10 mouse cellular contexts compared by ENCODE assay signal in genomic region chr19:24571756-24572181, GRCm38 (mm10). TPM values are rescaled to one million over a fixed set of nuclear protein-coding genes. Genes with fewer than 3 reads are reported as not detected.
DNase-seq lines count a peak whose midpoint lies in the region; ATAC-seq and TF ChIP-seq lines count a peak whose summit lies in the region.
"Had no signal": no experiment of that assay in that cellular context is flagged by ENCODE, and none has a peak within 500 bp of the region (broad histone marks: within the 10 kb centered on the region; RNA-seq: fewer than 3 reads in every experiment).

No protein-coding gene starts in this region.

- no peak overlapping the region for H3K4me2 ChIP-seq in CH12.LX (ENCODE audit: insufficient read depth, low read depth, poor library complexity, severe bottlenecking)
- H3K4me2 ChIP-seq in heart, embryonic 12.5 days, result no peak overlapping the region
- no peak overlapping the region for H3K4me2 ChIP-seq in lung, embryonic 16.5 days (ENCODE audit: low read depth, low read length)

- H3K27me3 ChIP-seq in CH12.LX (replicated peaks), result no peaks in the 10 kb centered on the region
- 0 out of 2 replicates have a peak, but pooled peaks cover 3% of the 10 kb centered on the region for H3K27me3 ChIP-seq in heart, embryonic 12.5 days (replicated peaks)
- no peaks in the 10 kb centered on the region for H3K27me3 ChIP-seq in lung, embryonic 16.5 days (ENCODE audit: control insufficient read depth, insufficient read depth, low read depth, low read length)

- in situ Hi-C loops in CH12.LX (cut with MboI; ENCODE audit: low pct_ligation_motif_present, low pct_unique_long_range_greater_than_20kb, low sequenced_read_pairs), result no loop called here

- no peak overlapping the region for H3K4me3 ChIP-seq in CH12.LX (replicated peaks in 1 of 3; ENCODE audit: low read depth in 2 of 3, low read length in 2 of 3, poor library complexity in 1 of 3)
- H3K4me3 ChIP-seq in heart, embryonic 12.5 days, result no peak overlapping the region
- no peak overlapping the region for H3K4me3 ChIP-seq in lung, embryonic 16.5 days (ENCODE audit: low read length)
- H3K4me3 ChIP-seq: forebrain, embryonic 10.5 days had no signal

- no peak overlapping the region for H3K9ac ChIP-seq in CH12.LX (ENCODE audit: insufficient read depth, low read depth)
- H3K9ac ChIP-seq in heart, embryonic 12.5 days, result no peak overlapping the region
- H3K9ac ChIP-seq in lung, embryonic 16.5 days (ENCODE audit: low read length), result no peak overlapping the region

- TF ChIP-seq POLR2A in CH12.LX (IDR thresholded peaks at IDR 0.05; ENCODE audit: low read depth, low read length), result no peak

- dilution Hi-C loops in CH12.LX (cut with MboI; ENCODE audit: extremely low pct_ligation_motif_present, extremely low pct_unique_long_range_greater_than_20kb, low sequenced_read_pairs), result no loop called here

- TF ChIP-seq RAD21 in CH12.LX (IDR thresholded peaks at IDR 0.05; ENCODE audit: low read depth, low read length), result no peak

- ATAC-seq in heart, embryonic 12.5 days (ENCODE audit: insufficient number of reproducible peaks, low FRiP score), result peak; percentile 68
- peak; percentile 79 for ATAC-seq in lung, embryonic 16.5 days (ENCODE audit: low read depth)

- no peak for TF ChIP-seq EP300 in CH12.LX (IDR thresholded peaks at IDR 0.05; ENCODE audit: low read length)

- H3K4me1 ChIP-seq in CH12.LX (ENCODE audit: control insufficient read depth in 1 of 2, insufficient read depth in 2 of 2), result peaks cover 0 to 3% of the 10 kb centered on the region in 2 experiments; a peak in 1 of 4 replicates
- peaks cover 6% of the 10 kb centered on the region; the same call in 1 of the 2 replicates for H3K4me1 ChIP-seq in heart, embryonic 12.5 days (replicated peaks)
- H3K4me1 ChIP-seq in lung, embryonic 16.5 days (replicated peaks; ENCODE audit: control insufficient read depth, insufficient read depth, low read length), result 0 out of 2 replicates have a peak, but pooled peaks cover 4% of the 10 kb centered on the region

- no peaks in the 10 kb centered on the region for H3K9me3 ChIP-seq in CH12.LX (replicated peaks; ENCODE audit: low read length)
- H3K9me3 ChIP-seq in heart, embryonic 12.5 days (replicated peaks), result no peaks in the 10 kb centered on the region
- H3K9me3 ChIP-seq in lung, embryonic 16.5 days (ENCODE audit: control insufficient read depth, low read length), result no peaks in the 10 kb centered on the region
- H3K9me3 ChIP-seq: forebrain, embryonic 10.5 days had no signal

- no peak for TF ChIP-seq CTCF in CH12.LX (conservative IDR thresholded peaks at IDR 0.05 in 1 of 2, IDR thresholded peaks at IDR 0.05 in 1 of 2; ENCODE audit: low read depth in 2 of 2, low read length in 2 of 2)

- no peak for DNase-seq in CH12.LX (ENCODE audit: extremely low read depth)
- peak; percentile 75 for DNase-seq in ZHBTc4 (ENCODE audit: low read depth, low spot score)
- DNase-seq in left cerebral cortex, adult 18-20 months (ENCODE audit: low spot score in 2 of 2), result no peak
- no peak for DNase-seq in testis, postnatal 14 days (ENCODE audit: low spot score)
- no peak for DNase-seq in frontal cortex, postnatal 36 days (ENCODE audit: low spot score in 2 of 2)
- DNase-seq: kidney, adult 11 months; right cerebral cortex, postnatal 25 days had no signal

- H3K79me2 ChIP-seq in CH12.LX (replicated peaks; ENCODE audit: control insufficient read depth, extremely low read depth, insufficient read depth, poor library complexity, severe bottlenecking), result no peaks in the 10 kb centered on the region

- H3K36me3 ChIP-seq in CH12.LX (replicated peaks in 1 of 2; ENCODE audit: control insufficient read depth in 1 of 2, insufficient read depth in 1 of 2, low read length in 1 of 2), result no peaks in the 10 kb centered on the region
- no peaks in the 10 kb centered on the region for H3K36me3 ChIP-seq in heart, embryonic 12.5 days
- no peaks in the 10 kb centered on the region for H3K36me3 ChIP-seq in lung, embryonic 16.5 days (ENCODE audit: control insufficient read depth, insufficient read depth, low read length)
- H3K36me3 ChIP-seq: forebrain, embryonic 10.5 days had no signal

- H3K27ac ChIP-seq in CH12.LX (ENCODE audit: insufficient read depth, low read depth), result no peak overlapping the region
- H3K27ac ChIP-seq in heart, embryonic 12.5 days (ENCODE audit: poor library complexity, severe bottlenecking), result peak overlapping the region; percentile 41; the same call in 1 of the 2 replicates
- no peak overlapping the region for H3K27ac ChIP-seq in lung, embryonic 16.5 days (ENCODE audit: low read length)
- H3K27ac ChIP-seq: forebrain, embryonic 10.5 days had no signal

- 23% methylated on average over 7 of the region's 7 CpGs for WGBS in heart, embryonic 12.5 days
- WGBS in lung, embryonic 16.5 days, result 42% methylated on average over 7 of the region's 7 CpGs

TF ChIP-seq in CH12.LX, 34 proteins besides CTCF, POLR2A, EP300 and RAD21:
- TF ChIP-seq MAX (IDR thresholded peaks at IDR 0.05; ENCODE audit: low read length) (no peak), USF2 (conservative IDR thresholded peaks at IDR 0.05; ENCODE audit: low read depth, low read length) (no peak), ZNF384 (IDR thresholded peaks at IDR 0.05; ENCODE audit: low read depth, low read length) (no peak), PAX5 (IDR thresholded peaks at IDR 0.05; ENCODE audit: low read length) (no peak), BHLHE40 (IDR thresholded peaks at IDR 0.05; ENCODE audit: low read depth, low read length) (peak; percentile 55)

RNA-seq across cellular contexts. Expression of gene Pip5k1b, which starts 16.1 kb away (rescaled TPM):
- total RNA-seq in CH12.LX (2012; rRNA removed), result 0.92 and 1.7 TPM in 2 replicates
- 1.9 and 2.0 TPM in 2 replicates for total RNA-seq in CH12.LX (2014; rRNA removed)
- polyA plus RNA-seq in CH12.LX (2012; ENCODE audit: insufficient read length, low read depth), result 2.9 and 3.7 TPM in 2 replicates
- 8.6 and 9.4 TPM in 2 replicates for polyA plus RNA-seq in heart, embryonic 12.5 days (2016; fragmentation: Nextera tagmentation; extraction: Ambion mirVana)
- polyA plus RNA-seq in lung, embryonic 16.5 days (2015; fragmentation: Nextera tagmentation; extraction: Ambion mirVana), result 3.8 TPM in 2 replicates
- total RNA-seq in left cerebral cortex, adult 18-20 months (2021), result 10 to 100 TPM; 24.1 to 25.8 TPM
